Mouse (Mus musculus): ENCODE results near the gene Efcab6.

- TF ChIP-seq MAX (IDR thresholded peaks at IDR 0.05; ENCODE audit: low read depth) (no peak), POLR2A (IDR thresholded peaks at IDR 0.05; ENCODE audit: insufficient read length, low read depth) (no peak), E2F4 (IDR thresholded peaks at IDR 0.05; ENCODE audit: insufficient read depth) (no peak), CEBPB (IDR thresholded peaks at IDR 0.05; ENCODE audit: insufficient read depth, poor library complexity, severe bottlenecking) (no peak), SRF (IDR thresholded peaks at IDR 0.05; ENCODE audit: control insufficient read depth, insufficient read length, low read depth) (no peak), POLR2AphosphoS2 (IDR thresholded peaks at IDR 0.05; ENCODE audit: insufficient read length, low read depth) (no peak), TCF12 (IDR thresholded peaks at IDR 0.05; ENCODE audit: insufficient read depth, poor library complexity, severe bottlenecking) (no peak), USF1 (IDR thresholded peaks at IDR 0.05; ENCODE audit: low read depth) (no peak), MYOG (IDR thresholded peaks at IDR 0.05; ENCODE audit: control insufficient read depth in 1 of 3, insufficient read depth in 1 of 3, insufficient read length in 2 of 3, low read depth in 2 of 3) (no peak), MYOD1 (IDR thresholded peaks at IDR 0.05; ENCODE audit: control insufficient read depth in 1 of 3, insufficient read length in 2 of 3, low read depth in 2 of 3) (no peak), TCF3 (IDR thresholded peaks at IDR 0.05; ENCODE audit: insufficient read length, low read depth) (no peak)
These were observed 88.1 kb downstream of the Efcab6 start for GRCm38 (mm10) chr15:83977108-83977507.

All from myocyte (in vitro differentiated cells).